Mouse (Mus musculus) bone marrow, adult 2 months (tissue): ENCODE data around the gene Pdzrn4. TPM values are rescaled to one million over a fixed set of nuclear protein-coding genes. Genes with fewer than 3 reads are reported as not detected.

Source experiments
- H3K27ac ChIP-seq: fragments of 200-500 bp; 2 replicates; pipeline ENCODE4 v1.5.1; 2012; ENCODE audit warnings: low read depth, mild to moderate bottlenecking, control low read depth, inconsistent platforms, low read length; ENCODE audit not compliant: control insufficient read depth, poor library complexity, insufficient read depth
- H3K4me1 ChIP-seq: fragments of 200-500 bp; 2 replicates; pipeline ENCODE4 v1.6.1; 2011; ENCODE audit warnings: low read length; ENCODE audit not compliant: control insufficient read depth, insufficient read depth
- H3K4me3 ChIP-seq: fragments of 200-500 bp; replicated peaks from 2 replicates; pipeline ENCODE3; 2011; ENCODE audit warnings: mild to moderate bottlenecking, low read depth, low read length, control low read depth; ENCODE audit not compliant: control insufficient read depth
- CTCF ChIP-seq: fragments of 200-500 bp; IDR thresholded peaks from 2 replicates; pipeline ENCODE4 v1.5.1; 2011; ENCODE audit warnings: low read length, control low read depth; ENCODE audit not compliant: control insufficient read depth, insufficient read depth
- POLR2A ChIP-seq: fragments of 200-500 bp; IDR thresholded peaks from 2 replicates; pipeline ENCODE4 v1.6.1; 2011; ENCODE audit warnings: low read depth, mild to moderate bottlenecking, control low read depth, low read length, borderline replicate concordance; ENCODE audit not compliant: control insufficient read depth
- WGBS: fragments of 180-500 bp; shearing (Covaris S2); methylation state at CpG from one replicate; pipeline ENCODE4 v1.1.7; 2018; 5-methylcytosine and 5-hydroxymethylcytosine counted together
- polyA plus RNA-seq: library from polyadenylated mRNA; stranded (reverse); fragments of >200 nt; gene quantifications from 2 replicates; pipeline ENCODE4 v1.2.4, GENCODE M21; 2011; ENCODE audit warnings: low replicate concordance; ENCODE audit not compliant: missing spikeins, insufficient read depth, insufficient read length

The Pdzrn4 gene
- polyA plus RNA-seq, 1 experiment: 0.77 TPM

GRCm38 (mm10) chr15:92580742-92581383, 184.2 kb downstream of the Pdzrn4 start:
- no peak overlapping the region for H3K27ac ChIP-seq
- no peak for TF ChIP-seq POLR2A
- no peak for TF ChIP-seq CTCF
- no peak overlapping the region for H3K4me3 ChIP-seq
- WGBS: 79% methylated on average over 9 of the region's 9 CpGs
- H3K4me1 ChIP-seq: no peaks in the 10 kb centered on the region

- WGBS: 81% methylated on average over 14 of the region's 14 CpGs
Measured at GRCm38 (mm10) chr15:92584357-92585138, 187.9 kb downstream of the Pdzrn4 start.

GRCm38 (mm10) chr15:92587431-92587830, 190.8 kb downstream of the Pdzrn4 start:
- Histone ChIP-seq H3K27ac (no peak overlapping the region), H3K4me3 (no peak overlapping the region), H3K4me1 (no peaks in the 10 kb centered on the region)
- no peak for TF ChIP-seq CTCF
- no peak for TF ChIP-seq POLR2A
- WGBS: 72% methylated on average over 1 of the region's 1 CpGs

More at GRCm38 (mm10) chr15:92584357-92585138, 187.9 kb downstream of the Pdzrn4 start:
- no peaks in the 10 kb centered on the region for H3K4me1 ChIP-seq
- no peak overlapping the region for H3K27ac ChIP-seq
- H3K4me3 ChIP-seq: no peak overlapping the region
- TF ChIP-seq CTCF (no peak), POLR2A (no peak)

- no peak overlapping the region for H3K4me3 ChIP-seq
- 34% methylated on average over 2 of the region's 2 CpGs for WGBS
- H3K4me1 ChIP-seq: no peaks in the 10 kb centered on the region
- no peak overlapping the region for H3K27ac ChIP-seq
- TF ChIP-seq CTCF: no peak
Measured at GRCm38 (mm10) chr15:92594721-92595120, 198.0 kb downstream of the Pdzrn4 start.

GRCm38 (mm10) chr15:92597011-92597780, 200.5 kb downstream of the Pdzrn4 start:
- 5% methylated on average over 20 of the region's 20 CpGs for WGBS
- Histone ChIP-seq H3K4me3 (no peak overlapping the region), H3K4me1 (no peaks in the 10 kb centered on the region), H3K27ac (no peak overlapping the region)
- TF ChIP-seq POLR2A: no peak
- no peak for TF ChIP-seq CTCF

- H3K27ac ChIP-seq: no peak overlapping the region
- WGBS: 8% methylated on average over 18 of the region's 18 CpGs
- no peaks in the 10 kb centered on the region for H3K4me1 ChIP-seq
- TF ChIP-seq POLR2A: no peak
- TF ChIP-seq CTCF: no peak
- H3K4me3 ChIP-seq: no peak overlapping the region
Measured at GRCm38 (mm10) chr15:92598380-92599295, 202.0 kb downstream of the Pdzrn4 start.

- H3K27ac ChIP-seq: no peak overlapping the region
- 16% methylated on average over 7 of the region's 7 CpGs for WGBS
Measured at GRCm38 (mm10) chr15:92599381-92599780, 202.7 kb downstream of the Pdzrn4 start.

GRCm38 (mm10) chr15:92610866-92611265, 214.2 kb downstream of the Pdzrn4 start:
- no peak overlapping the region for H3K27ac ChIP-seq
- no peak overlapping the region for H3K4me3 ChIP-seq
- TF ChIP-seq CTCF (no peak), POLR2A (no peak)
- H3K4me1 ChIP-seq: no peaks in the 10 kb centered on the region
- 77% methylated on average over 3 of the region's 3 CpGs for WGBS

More at GRCm38 (mm10) chr15:92599381-92599780, 202.7 kb downstream of the Pdzrn4 start:
- H3K4me3 ChIP-seq: no peak overlapping the region
- TF ChIP-seq CTCF: no peak
- no peak for TF ChIP-seq POLR2A
- H3K4me1 ChIP-seq: no peaks in the 10 kb centered on the region
